Comparison of ENCODE assay signal across 22 mouse cellular contexts in genomic region chr17:24195349-24195748, GRCm38 (mm10). TPM values are rescaled to one million over a fixed set of nuclear protein-coding genes. Genes with fewer than 3 reads are reported as not detected.
A peak's percentile ranks its signal among the peaks of the same experiment; 100 is the strongest.
DNase-seq lines count a peak whose midpoint lies in the region; ATAC-seq and TF ChIP-seq lines count a peak whose summit lies in the region.
"Had no signal": no experiment of that assay in that cellular context is flagged by ENCODE, and none has a peak within 500 bp of the region (broad histone marks: within the 10 kb centered on the region; RNA-seq: fewer than 3 reads in every experiment).

No protein-coding gene starts in this region.

- 63% methylated on average over 2 of the region's 2 CpGs for WGBS in intestine, postnatal 0 days
- WGBS in intestine, embryonic 16.5 days = 61% methylated on average over 2 of the region's 2 CpGs
- WGBS in stomach, postnatal 0 days = 63% methylated on average over 2 of the region's 2 CpGs

- DNase-seq in ZHBTc4 (ENCODE audit: low read depth, low spot score) = peak; percentile 40
- DNase-seq in stomach, postnatal 0 days (ENCODE audit: low spot score) = no peak
- DNase-seq in adrenal gland, postnatal 36 days = no peak
- DNase-seq: adrenal gland, adult 2 months; adrenal gland, postnatal 25 days; cerebellum, adult 2 months; cerebellum, postnatal 10 days; gastrocnemius, postnatal 10 days; heart, adult 18-20 months; heart, postnatal 14 days had no signal

- no peak overlapping the region for H3K27ac ChIP-seq in intestine, postnatal 0 days (ENCODE audit: low read depth, low read length)
- H3K27ac ChIP-seq in intestine, embryonic 16.5 days (ENCODE audit: low read length) = no peak overlapping the region
- H3K27ac ChIP-seq in ES-Bruce4 (ENCODE audit: insufficient read depth, low read length) = no peak overlapping the region
- no peak overlapping the region for H3K27ac ChIP-seq in stomach, postnatal 0 days (replicated peaks)
- H3K27ac ChIP-seq: embryonic facial prominence, embryonic 10.5 days; forebrain, embryonic 13.5 days; heart, embryonic 15.5 days; hindbrain, embryonic 15.5 days had no signal

- no peaks in the 10 kb centered on the region; the same call in 1 of the 2 replicates for H3K36me3 ChIP-seq in intestine, postnatal 0 days (ENCODE audit: control insufficient read depth, insufficient read depth)
- no peaks in the 10 kb centered on the region; the same call in 1 of the 2 replicates for H3K36me3 ChIP-seq in intestine, embryonic 16.5 days (ENCODE audit: control insufficient read depth, insufficient read depth, low read length)
- H3K36me3 ChIP-seq in ES-Bruce4 (ENCODE audit: control insufficient read depth, insufficient read depth, low read length, poor library complexity, severe bottlenecking) = no peaks in the 10 kb centered on the region
- H3K36me3 ChIP-seq in stomach, postnatal 0 days (ENCODE audit: control insufficient read depth, insufficient read depth, low read length) = no peaks in the 10 kb centered on the region
- H3K36me3 ChIP-seq: embryonic facial prominence, embryonic 10.5 days; heart, embryonic 10.5 days; heart, embryonic 15.5 days; hindbrain, embryonic 10.5 days; hindbrain, embryonic 15.5 days had no signal

- H3K4me2 ChIP-seq in intestine, postnatal 0 days (replicated peaks; ENCODE audit: low read depth) = no peak overlapping the region
- no peak overlapping the region for H3K4me2 ChIP-seq in intestine, embryonic 16.5 days (ENCODE audit: low read depth, low read length)
- no peak overlapping the region for H3K4me2 ChIP-seq in stomach, postnatal 0 days (replicated peaks; ENCODE audit: low read depth)
- H3K4me2 ChIP-seq: forebrain, embryonic 13.5 days; heart, embryonic 15.5 days; hindbrain, embryonic 15.5 days had no signal

- no peak overlapping the region for H3K9ac ChIP-seq in intestine, postnatal 0 days (ENCODE audit: low read depth, low read length)
- no peak overlapping the region for H3K9ac ChIP-seq in intestine, embryonic 16.5 days (ENCODE audit: low read depth, low read length)
- no peak overlapping the region for H3K9ac ChIP-seq in ES-Bruce4 (ENCODE audit: low read depth, poor library complexity, severe bottlenecking)
- no peak overlapping the region for H3K9ac ChIP-seq in stomach, postnatal 0 days (ENCODE audit: low read length)
- H3K9ac ChIP-seq: forebrain, embryonic 13.5 days; heart, embryonic 15.5 days; hindbrain, embryonic 15.5 days had no signal

- no peak for TF ChIP-seq POLR2A in ES-Bruce4 (IDR thresholded peaks at IDR 0.05; ENCODE audit: insufficient read depth, low read length)

- no peak overlapping the region for H3K4me3 ChIP-seq in intestine, postnatal 0 days (ENCODE audit: low read depth, low read length)
- no peak overlapping the region for H3K4me3 ChIP-seq in intestine, embryonic 16.5 days (ENCODE audit: low read length)
- no peak overlapping the region for H3K4me3 ChIP-seq in ES-Bruce4 (ENCODE audit: low read depth, low read length)
- no peak overlapping the region for H3K4me3 ChIP-seq in stomach, postnatal 0 days (ENCODE audit: low read depth, low read length)
- H3K4me3 ChIP-seq: embryonic facial prominence, embryonic 10.5 days; forebrain, embryonic 13.5 days; heart, embryonic 10.5 days; heart, embryonic 15.5 days; hindbrain, embryonic 10.5 days; hindbrain, embryonic 15.5 days had no signal

- TF ChIP-seq CTCF in intestine, postnatal 0 days (IDR thresholded peaks at IDR 0.05; ENCODE audit: low read depth) = 0 out of 2 replicates have a peak, but pooled peaks have one; percentile 8
- TF ChIP-seq CTCF in ES-Bruce4 (IDR thresholded peaks at IDR 0.05; ENCODE audit: low read depth, low read length) = peak; percentile 7
- peak; percentile 25; the same call in 1 of the 2 replicates for TF ChIP-seq CTCF in stomach, postnatal 0 days (IDR thresholded peaks at IDR 0.05; ENCODE audit: low read depth)

- no peaks in the 10 kb centered on the region for H3K9me3 ChIP-seq in intestine, postnatal 0 days (ENCODE audit: control insufficient read depth)
- no peaks in the 10 kb centered on the region for H3K9me3 ChIP-seq in intestine, embryonic 16.5 days (ENCODE audit: control insufficient read depth, low read length)
- H3K9me3 ChIP-seq in ES-Bruce4 (replicated peaks; ENCODE audit: control insufficient read depth, insufficient read depth, low read length, poor library complexity, severe bottlenecking) = no peaks in the 10 kb centered on the region
- H3K9me3 ChIP-seq in stomach, postnatal 0 days (ENCODE audit: control insufficient read depth, low read length) = no peaks in the 10 kb centered on the region
- H3K9me3 ChIP-seq: embryonic facial prominence, embryonic 10.5 days; forebrain, embryonic 13.5 days; heart, embryonic 10.5 days; heart, embryonic 15.5 days; hindbrain, embryonic 10.5 days; hindbrain, embryonic 15.5 days had no signal

- TF ChIP-seq EP300 in ES-Bruce4 (IDR thresholded peaks at IDR 0.05; ENCODE audit: insufficient read depth, low read depth, low read length) = no peak
- no peak for TF ChIP-seq EP300 in stomach, postnatal 0 days (optimal IDR thresholded peaks at IDR 0.05)

- H3K27me3 ChIP-seq in intestine, postnatal 0 days (replicated peaks; ENCODE audit: control insufficient read depth, insufficient read depth, low read length) = no peaks in the 10 kb centered on the region
- H3K27me3 ChIP-seq in intestine, embryonic 16.5 days (replicated peaks; ENCODE audit: control insufficient read depth, insufficient read depth, low read length) = no peaks in the 10 kb centered on the region
- no peaks in the 10 kb centered on the region for H3K27me3 ChIP-seq in ES-Bruce4 (ENCODE audit: control insufficient read depth, insufficient read depth, low read length, poor library complexity, severe bottlenecking)
- no peaks in the 10 kb centered on the region for H3K27me3 ChIP-seq in stomach, postnatal 0 days (ENCODE audit: control insufficient read depth, insufficient read depth, low read length)
- H3K27me3 ChIP-seq: CH12.LX; forebrain, embryonic 13.5 days; heart, embryonic 15.5 days; hindbrain, embryonic 15.5 days had no signal

- no peak for ATAC-seq in intestine, postnatal 0 days
- no peak for ATAC-seq in intestine, embryonic 16.5 days
- no peak for ATAC-seq in stomach, postnatal 0 days (ENCODE audit: low FRiP score, low TSS enrichment)
- ATAC-seq: activated CD4-positive, CD25-positive, alpha-beta regulatory T cell, adult 4 months; forebrain, embryonic 13.5 days; inflammation-experienced regulatory T-cells, adult 6 months had no signal

- H3K4me1 ChIP-seq in intestine, postnatal 0 days (replicated peaks; ENCODE audit: control insufficient read depth, insufficient read depth, low read length) = no peaks in the 10 kb centered on the region
- peaks cover 5% of the 10 kb centered on the region for H3K4me1 ChIP-seq in intestine, embryonic 16.5 days (ENCODE audit: control insufficient read depth, insufficient read depth, low read length)
- H3K4me1 ChIP-seq in ES-Bruce4 (ENCODE audit: control insufficient read depth, insufficient read depth, low read length) = peaks cover 21% of the 10 kb centered on the region
- H3K4me1 ChIP-seq in stomach, postnatal 0 days (replicated peaks; ENCODE audit: control insufficient read depth, insufficient read depth) = no peaks in the 10 kb centered on the region
- H3K4me1 ChIP-seq: forebrain, embryonic 13.5 days had no signal

RNA-seq across cellular contexts. Expression of gene Tbc1d24, which starts 10.0 kb away (rescaled TPM):
- polyA plus RNA-seq in intestine, postnatal 0 days (2015; fragmentation: Nextera tagmentation; extraction: Ambion mirVana) = 3.1 and 3.4 TPM in 2 replicates
- polyA plus RNA-seq in intestine, embryonic 16.5 days (2015; fragmentation: Nextera tagmentation; extraction: Ambion mirVana) = 5.5 and 6.1 TPM in 2 replicates
- polyA plus RNA-seq in ES-Bruce4 (2011; ENCODE audit: insufficient read depth, insufficient read length, low read depth, missing spikeins) = 14.4 and 16.6 TPM in 2 replicates
- polyA plus RNA-seq in stomach, postnatal 0 days (2015; fragmentation: Nextera tagmentation; extraction: Ambion mirVana) = 1.4 and 1.5 TPM in 2 replicates
- total RNA-seq in adrenal gland, postnatal 36 days (2021) = 10 to 100 TPM; 10.9 to 18.8 TPM

RNA-seq across cellular contexts. Expression of gene Ntn3, which starts 14.0 kb away (rescaled TPM):
- polyA plus RNA-seq in intestine, postnatal 0 days (2015; fragmentation: Nextera tagmentation; extraction: Ambion mirVana) = 2.0 and 2.1 TPM in 2 replicates
- polyA plus RNA-seq in intestine, embryonic 16.5 days (2015; fragmentation: Nextera tagmentation; extraction: Ambion mirVana) = 3.1 and 3.5 TPM in 2 replicates
- 0.88 and 0.96 TPM in 2 replicates for polyA plus RNA-seq in ES-Bruce4 (2011; ENCODE audit: insufficient read depth, insufficient read length, low read depth, missing spikeins)
- polyA plus RNA-seq in stomach, postnatal 0 days (2015; fragmentation: Nextera tagmentation; extraction: Ambion mirVana) = 2.8 and 3.1 TPM in 2 replicates
- 1 to 10 TPM; 1.5 to 2.9 TPM for total RNA-seq in adrenal gland, postnatal 36 days (2021)
- polyA plus RNA-seq: activated CD4-positive, CD25-positive, alpha-beta regulatory T cell, adult 4 months; inflammation-experienced regulatory T-cells, adult 6 months had no signal

RNA-seq across cellular contexts. Expression of gene Tedc2, which starts 25.3 kb away (rescaled TPM):
- 6.8 and 7.3 TPM in 2 replicates for polyA plus RNA-seq in intestine, postnatal 0 days (2015; fragmentation: Nextera tagmentation; extraction: Ambion mirVana)
- 8.7 TPM in 2 replicates for polyA plus RNA-seq in intestine, embryonic 16.5 days (2015; fragmentation: Nextera tagmentation; extraction: Ambion mirVana)
- polyA plus RNA-seq in ES-Bruce4 (2011; ENCODE audit: insufficient read depth, insufficient read length, low read depth, missing spikeins) = 21.0 and 24.5 TPM in 2 replicates
- 4.8 and 6.1 TPM in 2 replicates for polyA plus RNA-seq in stomach, postnatal 0 days (2015; fragmentation: Nextera tagmentation; extraction: Ambion mirVana)
- 1 to 10 TPM; 5.7 to 6.4 TPM for total RNA-seq in adrenal gland, postnatal 36 days (2021)

RNA-seq across cellular contexts. Expression of gene Atp6v0c, which starts 25.8 kb away (rescaled TPM):
- 1,362 and 1,364 TPM in 2 replicates for polyA plus RNA-seq in intestine, postnatal 0 days (2015; fragmentation: Nextera tagmentation; extraction: Ambion mirVana)
- polyA plus RNA-seq in intestine, embryonic 16.5 days (2015; fragmentation: Nextera tagmentation; extraction: Ambion mirVana) = 783 and 890 TPM in 2 replicates
- polyA plus RNA-seq in ES-Bruce4 (2011; ENCODE audit: insufficient read depth, insufficient read length, low read depth, missing spikeins) = 254 and 307 TPM in 2 replicates
- 608 and 627 TPM in 2 replicates for polyA plus RNA-seq in stomach, postnatal 0 days (2015; fragmentation: Nextera tagmentation; extraction: Ambion mirVana)
- 100 to 1,000 TPM; 434 to 448 TPM for total RNA-seq in adrenal gland, postnatal 36 days (2021)

RNA-seq across cellular contexts. Expression of gene Amdhd2, which starts 31.8 kb away (rescaled TPM):
- polyA plus RNA-seq in intestine, postnatal 0 days (2015; fragmentation: Nextera tagmentation; extraction: Ambion mirVana) = 159 and 172 TPM in 2 replicates
- polyA plus RNA-seq in intestine, embryonic 16.5 days (2015; fragmentation: Nextera tagmentation; extraction: Ambion mirVana) = 58.9 and 75.9 TPM in 2 replicates
- polyA plus RNA-seq in ES-Bruce4 (2011; ENCODE audit: insufficient read depth, insufficient read length, low read depth, missing spikeins) = 25.3 and 30.4 TPM in 2 replicates
- polyA plus RNA-seq in stomach, postnatal 0 days (2015; fragmentation: Nextera tagmentation; extraction: Ambion mirVana) = 20.5 and 21.7 TPM in 2 replicates
- total RNA-seq in adrenal gland, postnatal 36 days (2021) = 10 to 100 TPM; 29.6 to 41.4 TPM
